Mouse (Mus musculus): Measurements from ENCODE around the gene Akr1c12.

GRCm38 (mm10) chr13:4296991-4297390 lies 17.8 kb upstream of the Akr1c12 start:
- no peak for TF ChIP-seq POLR2A (IDR thresholded peaks at IDR 0.05; ENCODE audit: extremely low read depth, insufficient read depth, low read length)
- no peak for TF ChIP-seq CTCF (IDR thresholded peaks at IDR 0.05; ENCODE audit: low read depth, low read length)
